11 mouse cellular contexts compared by ENCODE assay signal in the genomic region with DNA sequence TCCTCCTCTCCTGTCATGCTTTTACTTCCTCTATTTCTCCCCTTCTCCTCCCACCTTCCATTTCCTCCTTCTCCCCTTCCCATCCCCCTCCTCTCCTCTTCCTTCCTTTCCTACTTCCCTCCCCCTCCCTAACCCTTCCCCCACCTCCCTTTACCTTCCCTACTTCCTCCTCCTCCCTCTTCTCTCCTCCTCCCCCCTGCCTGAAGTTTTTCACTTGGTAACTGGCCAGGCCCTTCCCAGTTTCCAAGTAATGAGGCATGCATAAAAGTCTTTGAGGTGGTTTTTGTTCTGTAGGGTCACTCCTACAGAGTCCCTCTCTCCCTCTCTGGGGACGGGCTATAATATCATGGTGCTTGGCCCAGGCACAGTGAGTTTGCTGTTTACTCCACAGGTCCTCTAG. TPM values are rescaled to one million over a fixed set of nuclear protein-coding genes. Genes with fewer than 3 reads are reported as not detected.
DNase-seq lines count a peak whose midpoint lies in the region; ATAC-seq and TF ChIP-seq lines count a peak whose summit lies in the region.
"Had no signal": no experiment of that assay in that cellular context is flagged by ENCODE, and none has a peak within 500 bp of the region (broad histone marks: within the 10 kb centered on the region; RNA-seq: fewer than 3 reads in every experiment).

No protein-coding gene starts in this region.

- intact Hi-C loops in left cerebral cortex, postnatal 14 days (cut with DNase I), result no loop called here
- intact Hi-C loops in gastrocnemius, adult 2 months (cut with DNase I), result no loop called here

- H3K4me1 ChIP-seq in kidney, embryonic 16.5 days (ENCODE audit: insufficient read depth, low read length), result peaks cover 47% of the 10 kb centered on the region

- H3K36me3 ChIP-seq in kidney, embryonic 16.5 days (ENCODE audit: insufficient read depth, low read length), result no peaks in the 10 kb centered on the region
- H3K36me3 ChIP-seq: liver, embryonic 13.5 days had no signal

- no peak for TF ChIP-seq POLR2A in brain, embryonic 14.5 days (IDR thresholded peaks at IDR 0.05; ENCODE audit: borderline replicate concordance, extremely low read depth, insufficient read depth, insufficient read length, poor library complexity, severe bottlenecking)

- no peak for TF ChIP-seq CTCF in brain, embryonic 14.5 days (IDR thresholded peaks at IDR 0.05; ENCODE audit: borderline replicate concordance, extremely low read depth, insufficient read depth, insufficient read length)
- TF ChIP-seq CTCF in gastrocnemius, adult 2 months (IDR thresholded peaks at IDR 0.05), result no peak

- H3K4me3 ChIP-seq in kidney, embryonic 16.5 days (ENCODE audit: low read length), result no peak overlapping the region
- H3K4me3 ChIP-seq in gastrocnemius, adult 2 months, result no peak overlapping the region
- H3K4me3 ChIP-seq: liver, embryonic 13.5 days had no signal

- H3K4me2 ChIP-seq in kidney, embryonic 16.5 days (replicated peaks; ENCODE audit: low read depth, low read length), result no peak overlapping the region
- H3K4me2 ChIP-seq: liver, embryonic 13.5 days had no signal

- WGBS in kidney, embryonic 16.5 days, result 6% methylated on average over 1 of the region's 1 CpGs

- H3K27ac ChIP-seq in kidney, embryonic 16.5 days (ENCODE audit: low read length), result peak overlapping the region; percentile 89
- no peak overlapping the region for H3K27ac ChIP-seq in gastrocnemius, adult 2 months
- H3K27ac ChIP-seq: liver, embryonic 13.5 days had no signal

- DNase-seq in heart, adult 11 months, result peak; percentile 89
- DNase-seq in heart, adult 8-10 months (ENCODE audit: low spot score), result no peak
- peak; percentile 21 for DNase-seq in brain, embryonic 14.5 days (ENCODE audit: low read depth)
- DNase-seq in lung, postnatal 10 days, result peak; percentile 49
- DNase-seq in left cerebral cortex, postnatal 14 days (ENCODE audit: low spot score in 2 of 2), result no peak
- DNase-seq in frontal cortex, postnatal 36 days (ENCODE audit: low spot score in 2 of 2), result no peak
- DNase-seq in gastrocnemius, adult 2 months, result no peak
- DNase-seq: cerebellum, postnatal 10 days; liver, embryonic 13.5 days; spleen, adult 18-20 months had no signal

- peak; percentile 50 for ATAC-seq in kidney, embryonic 16.5 days (ENCODE audit: low FRiP score, low TSS enrichment)

- no peaks in the 10 kb centered on the region for H3K9me3 ChIP-seq in kidney, embryonic 16.5 days (ENCODE audit: low read length)
- H3K9me3 ChIP-seq: liver, embryonic 13.5 days had no signal

- H3K27me3 ChIP-seq in kidney, embryonic 16.5 days (ENCODE audit: insufficient read depth, low read length), result no peaks in the 10 kb centered on the region

- H3K9ac ChIP-seq in kidney, embryonic 16.5 days (replicated peaks; ENCODE audit: low read length), result no peak overlapping the region
- H3K9ac ChIP-seq: liver, embryonic 13.5 days had no signal

RNA-seq across cellular contexts. Expression of gene Kcnq1, which starts 13.2 kb away (rescaled TPM):
- total RNA-seq in heart, adult 8-10 months (2022), result 10 to 100 TPM; 30.9 to 36.9 (median 32.8) TPM
- polyA plus RNA-seq in brain, embryonic 14.5 days (2012; rRNA removed), result 0.95 and 1.2 TPM in 2 replicates
- polyA plus RNA-seq in kidney, embryonic 16.5 days (2015; fragmentation: Nextera tagmentation; extraction: Ambion mirVana), result 9.2 and 9.8 TPM in 2 replicates
- 1 to 10 TPM in 1 of 2 experiments, under 1 TPM in 1; 0.91 to 1.7 TPM for total RNA-seq in left cerebral cortex, postnatal 14 days (2021)
- total RNA-seq in gastrocnemius, adult 2 months (2021), result under 1 TPM; 0.33 to 0.67 TPM

RNA-seq across cellular contexts. Expression of gene Trpm5, which starts 25.0 kb away (rescaled TPM):
- under 1 TPM in 1 of 4 experiments, not detected in 3; 0.28 TPM for total RNA-seq in heart, adult 8-10 months (2022)
- 2.8 and 3.1 TPM in 2 replicates for polyA plus RNA-seq in brain, embryonic 14.5 days (2012; rRNA removed)
- 6.0 and 6.9 TPM in 2 replicates for polyA plus RNA-seq in kidney, embryonic 16.5 days (2015; fragmentation: Nextera tagmentation; extraction: Ambion mirVana)
- under 1 TPM in 1 of 2 experiments, not detected in 1; 0.19 TPM for total RNA-seq in left cerebral cortex, postnatal 14 days (2021)
- not detected for total RNA-seq in gastrocnemius, adult 2 months (2021)

RNA-seq across cellular contexts. Expression of gene Tssc4, which starts 50.4 kb away (rescaled TPM):
- total RNA-seq in heart, adult 8-10 months (2022), result 10 to 100 TPM; 13.6 to 15.2 (median 14.3) TPM
- 99.9 and 164 TPM in 2 replicates for polyA plus RNA-seq in brain, embryonic 14.5 days (2012; rRNA removed)
- polyA plus RNA-seq in kidney, embryonic 16.5 days (2015; fragmentation: Nextera tagmentation; extraction: Ambion mirVana), result 104 and 120 TPM in 2 replicates
- 10 to 100 TPM; 41.1 to 50.0 TPM for total RNA-seq in left cerebral cortex, postnatal 14 days (2021)
- 1 to 10 TPM; 6.6 to 8.2 TPM for total RNA-seq in gastrocnemius, adult 2 months (2021)

Comparison
In these comparisons a context has a peak if more than half of its experiments do, and no peak if none do; other contexts are left out.
1. DNase-seq: peak in heart, adult 11 months (single experiment), brain, embryonic 14.5 days (single experiment) and lung, postnatal 10 days (single experiment); none in heart, adult 8-10 months (single experiment), left cerebral cortex, postnatal 14 days (0 of 2), frontal cortex, postnatal 36 days (0 of 2) and gastrocnemius, adult 2 months (single experiment).
2. RNA of gene Kcnq1, which starts 13.2 kb away (total RNA-seq): 30.9 to 36.9 TPM in heart, adult 8-10 months; 0.91 to 1.7 TPM in left cerebral cortex, postnatal 14 days and 0.33 to 0.67 TPM in gastrocnemius, adult 2 months; every median in the first group is over 10 times any median in the second.